Mouse (Mus musculus): ENCODE results near the gene Tmem206.

The Tmem206 gene

GRCm38 (mm10) chr1:191311296-191311898 lies 14.3 kb upstream of the Tmem206 start:
- DNase-seq, result no peak

DNA sequence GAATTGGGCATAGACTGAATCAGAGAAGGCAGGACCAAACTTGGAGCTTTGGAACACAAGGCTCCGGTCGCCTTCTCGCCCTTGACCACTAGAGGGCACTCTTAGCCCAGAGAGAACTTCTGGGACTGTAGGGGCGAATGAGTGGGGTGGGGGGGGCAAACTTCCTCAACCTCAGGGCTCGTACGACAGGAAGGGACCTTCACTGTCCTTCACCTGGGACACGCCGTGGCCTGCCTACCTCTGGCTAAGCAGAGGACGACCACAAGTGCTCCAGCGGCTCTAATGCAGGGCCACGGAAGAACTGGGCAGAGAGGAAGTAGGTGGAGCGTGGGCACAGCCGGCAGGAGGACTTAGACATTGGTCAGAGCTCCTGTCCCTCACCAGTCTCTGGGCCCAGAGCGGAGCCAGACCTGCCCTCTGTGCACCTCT lies 13.2 kb upstream of the Tmem206 start:
- DNase-seq, result peak; percentile 93

DNA sequence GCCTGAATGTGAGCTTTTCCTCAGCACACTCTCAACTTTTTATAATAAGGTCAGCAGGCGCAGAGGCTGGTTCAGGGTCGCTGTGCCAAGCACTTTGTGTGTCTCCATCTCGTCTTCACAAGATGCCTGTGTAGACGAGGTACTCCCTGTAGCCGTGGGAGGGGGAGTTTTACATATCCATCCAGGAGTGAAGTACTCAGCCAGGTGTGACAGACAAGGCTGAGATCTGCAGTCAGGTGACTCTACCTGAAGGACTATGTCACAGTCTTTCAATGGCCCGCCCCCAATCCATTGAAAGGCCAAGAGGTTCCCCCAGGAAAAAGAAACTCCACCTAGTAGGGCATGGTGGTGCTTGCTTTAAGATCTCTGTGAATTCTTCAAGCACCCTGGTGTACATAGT lies 12.6 kb upstream of the Tmem206 start:
- peak; percentile 34 for DNase-seq

DNA sequence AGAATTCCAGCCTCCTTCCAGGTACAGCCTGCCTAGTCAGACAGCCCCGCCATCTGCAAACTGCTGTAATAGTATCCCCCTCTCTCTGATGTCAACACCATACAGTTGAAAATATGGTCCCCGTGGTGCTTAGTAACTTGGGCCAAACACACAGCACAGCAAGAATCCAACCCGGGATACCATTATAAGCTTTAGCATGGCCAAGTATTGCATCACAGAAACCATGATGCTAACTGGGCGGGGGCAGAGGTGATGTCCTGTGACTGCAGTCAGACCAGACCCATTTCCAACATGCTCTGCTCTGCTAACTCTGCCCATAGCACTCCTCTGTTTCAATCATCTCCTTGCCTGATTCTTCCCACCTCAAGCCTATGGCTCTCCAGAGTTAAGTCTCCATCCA lies 11.8 kb upstream of the Tmem206 start:
- DNase-seq, result peak; percentile 53

GRCm38 (mm10) chr1:191316818-191317217 lies 8.9 kb upstream of the Tmem206 start:
- peak; percentile 32 for DNase-seq

- DNase-seq, result peak; percentile 83
Observed at GRCm38 (mm10) chr1:191317591-191318196, 8.0 kb upstream of the Tmem206 start, which contains the start of gene Nenf. Gene Nenf, minus strand, starts transcription at chr1:191318194.

DNA sequence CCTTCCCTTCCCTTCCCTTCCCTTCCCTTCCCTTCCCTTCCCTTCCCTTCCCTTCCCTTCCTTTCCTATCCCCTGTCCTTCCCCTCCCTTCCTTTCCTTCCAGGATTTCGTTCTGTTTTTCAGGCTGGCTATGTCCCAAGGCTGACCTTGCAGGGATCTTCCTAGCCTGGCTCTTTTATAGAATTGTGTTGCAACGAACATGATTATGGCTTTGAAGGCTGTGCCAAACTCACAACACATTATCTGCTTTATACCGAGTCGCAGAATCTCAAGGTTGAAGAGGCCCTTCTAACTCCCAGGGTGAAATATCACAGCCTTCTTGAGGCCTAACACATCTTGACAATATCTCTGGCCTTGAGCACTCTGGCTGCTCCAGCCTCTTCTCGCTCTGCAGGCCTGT lies 7.0 kb upstream of the Tmem206 start:
- DNase-seq, result peak; percentile 16

DNA sequence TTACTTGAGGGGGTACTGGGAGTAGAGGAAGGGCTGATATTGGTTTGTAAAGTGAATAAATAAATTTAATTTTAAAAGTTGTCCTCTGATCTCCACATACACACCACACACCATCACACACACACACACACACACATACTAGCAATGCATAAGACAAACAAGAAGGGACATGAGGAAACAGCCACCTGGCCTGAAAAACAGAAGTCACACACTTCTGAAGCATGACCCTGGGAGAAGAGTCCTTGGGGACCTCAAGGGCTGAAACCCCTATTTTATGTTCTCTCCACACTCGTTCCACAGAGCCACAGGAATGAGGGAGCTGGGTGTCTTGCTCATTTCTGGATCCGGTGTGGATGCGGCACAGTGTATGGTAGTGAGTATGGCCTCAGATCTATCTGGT lies 2.3 kb upstream of the Tmem206 start:
- no peak for DNase-seq

GRCm38 (mm10) chr1:191324733-191325590 lies 750 bp upstream of the Tmem206 start:
- DNase-seq, result no peak

DNA sequence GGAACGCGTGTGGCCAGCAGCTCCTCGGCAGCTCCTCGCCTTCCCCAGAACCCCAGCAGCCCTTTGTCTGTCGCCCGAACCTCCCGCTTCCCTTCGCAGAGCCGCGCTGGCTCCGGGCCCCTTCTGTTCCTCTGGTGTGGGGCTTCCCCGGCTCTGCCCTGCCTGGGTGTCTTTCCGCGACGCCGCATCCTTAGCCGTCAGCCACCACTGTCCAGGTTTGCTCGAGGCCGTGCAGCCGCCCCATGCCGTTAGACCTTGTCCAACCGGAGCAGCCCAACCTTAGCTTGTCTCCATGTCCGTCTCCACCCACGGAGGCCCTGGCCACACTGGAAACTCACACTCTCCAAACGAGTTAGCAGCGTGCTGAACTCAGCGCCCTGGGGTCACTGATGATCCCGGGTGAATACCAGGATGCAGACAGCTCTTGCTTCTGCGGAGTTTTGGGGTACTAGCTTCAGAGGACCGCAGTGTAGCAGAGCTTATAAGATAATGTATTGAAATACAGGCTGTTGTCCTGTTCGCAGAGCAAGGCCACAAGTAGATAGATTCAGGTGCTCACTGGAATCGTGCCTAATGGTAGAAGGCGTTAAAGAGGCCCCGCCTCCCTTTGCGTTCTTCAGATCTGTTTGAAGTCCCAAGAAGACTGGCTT lies 646 bp downstream of the Tmem206 start:
- DNase-seq, result peak; percentile 53

DNA sequence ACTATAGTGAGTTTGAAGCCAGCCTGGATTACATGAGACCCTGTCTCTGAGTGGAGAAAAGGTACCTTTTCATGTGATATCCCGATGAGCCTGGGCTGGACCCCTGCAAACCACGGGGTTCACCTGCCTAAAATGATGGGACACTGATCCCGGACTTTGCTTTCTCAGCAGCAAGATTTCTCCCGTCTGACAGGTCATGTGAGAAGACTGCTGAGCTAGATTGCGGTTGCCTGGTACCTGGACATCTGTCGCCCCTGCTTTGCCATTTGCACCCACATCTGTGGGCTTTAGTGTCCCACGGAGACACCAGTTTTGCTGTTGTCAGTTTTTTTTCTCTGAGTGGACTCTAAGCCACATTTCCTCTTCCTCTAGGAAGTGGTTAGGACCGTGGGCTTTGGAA lies 1.5 kb downstream of the Tmem206 start:
- no peak for DNase-seq

DNA sequence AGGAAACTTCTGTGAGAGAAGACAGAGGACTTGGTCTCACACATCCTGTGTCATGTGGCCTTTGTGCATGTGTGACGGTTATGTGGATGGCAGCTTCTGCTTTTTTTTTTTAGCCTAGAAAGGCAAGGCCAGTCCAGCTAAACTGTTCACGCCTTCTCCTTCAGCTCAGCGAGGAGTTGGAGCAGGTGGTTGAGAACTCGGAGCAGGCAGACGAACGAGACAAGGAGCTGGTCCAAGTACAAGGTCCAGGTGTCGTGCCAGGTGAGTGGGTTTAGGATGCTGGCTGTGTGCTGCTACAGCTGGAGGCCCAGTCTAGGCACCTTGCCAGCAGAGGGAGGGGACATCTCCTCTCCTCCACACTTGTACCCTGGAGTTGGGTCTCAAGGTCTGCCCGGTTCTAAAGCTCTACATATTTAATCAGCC lies 2.3 kb downstream of the Tmem206 start:
- DNase-seq, result peak; percentile 18

DNA sequence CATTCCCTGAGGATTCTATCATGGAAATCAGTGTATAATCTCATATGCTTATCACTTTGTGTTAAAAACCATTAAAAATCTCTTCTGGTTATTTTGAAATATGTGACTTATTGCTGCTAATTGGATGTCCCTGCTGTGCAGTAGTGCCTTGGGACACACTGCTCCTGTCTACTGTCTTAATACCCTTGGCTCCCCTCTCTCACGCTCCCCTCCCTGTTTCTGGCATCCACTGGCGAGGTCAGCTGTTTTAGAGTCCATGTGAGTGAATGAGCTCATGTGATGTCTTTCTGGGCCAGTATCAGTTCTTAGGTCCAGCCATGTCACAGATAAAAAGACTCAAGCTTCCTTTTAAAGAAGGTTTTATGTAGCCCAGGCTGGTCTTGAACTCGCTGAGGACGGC lies 4.6 kb downstream of the Tmem206 start:
- no peak for DNase-seq

- DNase-seq, result peak; percentile 12
Observed at GRCm38 (mm10) chr1:191334500-191334899, 8.8 kb downstream of the Tmem206 start.

DNA sequence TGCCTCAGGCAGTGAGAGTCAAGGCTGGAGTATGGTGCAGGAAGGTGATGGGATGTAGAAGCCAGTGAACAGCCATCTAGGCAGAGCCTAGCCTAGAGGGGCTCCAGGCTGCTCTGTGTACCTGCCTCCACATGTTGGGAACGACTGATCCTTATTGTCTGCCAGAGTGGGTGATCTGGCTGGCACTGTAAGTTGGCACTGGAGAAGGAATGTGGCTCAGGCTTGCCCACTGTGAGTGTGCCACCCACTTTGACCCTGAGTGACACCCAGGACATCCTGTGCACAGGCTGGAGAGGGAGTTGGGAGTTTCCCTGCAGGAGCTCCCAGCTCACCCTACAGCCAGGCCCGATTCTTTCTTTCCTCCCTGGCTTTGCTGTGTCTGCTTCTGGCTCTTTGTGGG lies 14.2 kb downstream of the Tmem206 start:
- no peak for DNase-seq

- no peak for DNase-seq
Observed at GRCm38 (mm10) chr1:191340530-191340929, 14.8 kb downstream of the Tmem206 start.

DNA sequence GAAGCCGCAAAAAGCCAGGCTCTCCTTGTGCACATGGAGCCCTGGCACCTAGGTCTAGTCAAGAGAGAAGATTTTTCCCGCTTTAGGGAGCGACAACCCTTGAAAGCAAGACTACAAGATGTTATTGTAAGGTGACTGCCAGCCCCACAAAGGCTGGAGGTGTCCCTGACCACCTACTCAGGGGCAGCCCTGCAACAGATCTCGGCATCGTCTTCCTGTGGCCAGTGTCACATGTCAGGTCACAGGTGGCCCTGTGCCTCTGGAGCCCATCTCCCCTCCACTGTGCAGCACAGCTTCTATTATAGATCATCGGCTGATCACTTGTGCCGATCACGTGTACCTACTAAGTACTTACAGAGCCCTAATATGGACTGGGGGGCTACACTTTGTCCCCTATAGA lies 21.9 kb downstream of the Tmem206 start:
- DNase-seq, result no peak

- no peak for DNase-seq
Observed at GRCm38 (mm10) chr1:191348592-191348991, 22.9 kb downstream of the Tmem206 start.

DNA sequence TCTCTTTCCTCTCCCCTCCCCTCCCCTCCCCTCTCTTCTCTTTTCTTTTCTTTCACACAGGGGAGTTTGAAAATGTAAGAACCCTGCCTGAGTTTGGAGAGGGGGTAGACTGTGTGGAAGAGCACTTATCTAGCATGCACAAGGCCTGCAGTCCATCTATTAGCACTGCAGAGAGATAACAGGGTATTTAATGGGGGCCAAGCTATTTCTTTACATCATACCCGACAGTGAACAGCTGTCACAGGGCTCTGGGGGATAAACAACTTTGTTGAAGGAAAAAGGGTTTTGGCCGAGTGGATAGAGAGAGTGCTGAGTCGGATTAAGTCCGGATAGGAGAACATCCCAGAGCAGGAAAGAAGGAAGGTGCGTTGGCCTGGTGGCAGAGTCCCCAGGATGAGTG lies 23.3 kb downstream of the Tmem206 start:
- no peak for DNase-seq

DNA sequence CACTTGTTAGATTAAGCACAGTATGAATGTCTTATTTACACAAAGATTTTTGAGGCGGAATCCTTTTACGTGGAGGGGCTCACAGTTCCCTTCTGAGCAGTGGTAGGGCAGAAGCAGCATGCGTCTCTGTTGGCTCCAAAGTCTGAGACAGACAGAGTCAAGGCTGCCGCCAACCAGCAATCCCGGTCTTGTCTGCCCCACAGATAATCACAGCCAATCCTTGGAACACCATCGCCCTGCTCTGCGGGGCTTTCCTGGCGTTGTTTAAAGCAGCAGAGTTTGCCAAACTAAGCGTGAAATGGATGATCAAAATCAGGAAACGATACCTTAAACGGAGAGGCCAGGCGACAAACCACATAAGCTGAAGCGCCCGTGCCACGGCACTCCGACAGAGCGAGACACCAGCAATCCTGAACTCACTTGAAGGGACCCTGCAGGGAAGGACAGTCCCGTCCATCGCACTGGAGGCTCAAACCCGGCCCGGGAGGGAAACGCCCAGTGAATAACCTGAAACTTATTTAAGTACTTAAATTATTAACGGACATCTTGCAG lies 23.9 kb downstream of the Tmem206 start:
- DNase-seq, result no peak

DNA sequence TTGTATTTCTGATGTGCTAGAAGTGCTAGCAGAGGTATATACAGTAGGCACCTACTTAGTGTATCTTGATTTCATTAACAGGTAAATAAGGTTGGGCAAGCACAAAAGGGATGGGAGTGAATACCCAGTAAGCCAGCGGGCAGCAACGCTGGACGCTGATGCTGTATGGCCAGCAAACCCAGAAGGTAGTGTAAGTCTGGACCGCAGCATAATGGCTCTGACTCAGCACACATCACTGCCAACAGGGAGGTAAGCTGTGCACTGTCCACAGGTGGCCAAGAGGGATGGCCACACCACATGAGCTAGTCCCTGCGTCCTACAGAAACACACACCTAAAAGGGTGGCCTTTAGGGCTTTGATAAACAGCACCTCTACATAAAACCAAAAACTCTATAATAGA lies 24.6 kb downstream of the Tmem206 start:
- no peak for DNase-seq

DNA sequence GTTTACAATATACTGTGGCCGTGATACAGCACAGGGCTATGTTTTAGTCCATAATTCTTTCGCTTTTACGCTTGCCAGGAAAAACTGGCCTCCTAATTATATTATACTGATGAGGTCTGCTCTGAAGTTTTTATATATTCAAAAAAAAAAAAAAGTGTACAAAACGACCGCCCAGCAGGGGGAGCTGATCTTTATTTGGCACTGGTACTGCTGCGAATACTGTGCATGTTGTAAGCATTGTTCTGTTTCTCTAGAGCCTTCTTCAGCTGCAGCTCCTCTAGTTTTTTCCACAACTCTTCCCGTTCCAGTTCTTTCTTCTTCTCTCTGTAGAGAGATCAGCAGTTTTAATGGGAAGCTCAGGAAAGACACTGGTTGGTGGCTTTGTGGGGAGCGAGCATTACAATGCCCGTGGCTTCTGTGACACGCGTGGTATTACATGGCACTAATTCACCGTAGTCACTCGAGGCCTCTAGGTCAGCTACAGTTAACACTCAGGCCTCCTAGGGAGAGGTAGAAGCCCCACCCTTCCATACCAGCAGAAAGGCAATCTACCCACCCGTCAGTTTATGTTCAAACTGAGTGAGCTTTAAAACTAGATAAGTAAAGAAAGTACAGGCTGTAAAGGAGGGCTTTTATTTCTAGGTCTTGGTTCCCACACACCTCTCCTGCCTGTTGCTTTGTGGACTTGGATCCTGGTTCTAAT lies 27.2 kb downstream of the Tmem206 start:
- DNase-seq, result peak; percentile 75
